Mouse (Mus musculus): ENCODE data around the gene Rnft1. TPM values are rescaled to one million over a fixed set of nuclear protein-coding genes. Genes with fewer than 3 reads are reported as not detected.

The Rnft1 gene
- polyA plus RNA-seq, 1 experiment from 2014 or later, result 22.6 TPM

DNA sequence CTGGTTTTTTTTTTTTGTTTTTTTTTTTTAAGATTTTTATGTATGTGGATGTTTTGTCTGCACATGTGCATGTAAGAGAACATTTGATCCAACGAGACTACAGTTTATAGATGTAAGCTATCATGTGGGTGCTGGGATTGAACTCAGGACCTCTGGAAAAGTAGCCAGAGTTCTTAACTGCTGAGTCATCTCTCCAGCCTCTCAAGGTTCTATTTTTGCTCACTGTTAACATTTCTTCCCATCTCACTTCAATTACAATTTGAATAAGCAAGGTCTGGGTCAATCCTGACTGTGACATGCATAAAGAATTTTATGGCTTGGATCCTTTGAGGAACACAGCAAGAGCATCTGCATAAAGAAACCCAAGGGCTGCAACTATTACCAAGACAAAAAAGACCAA, 16.3 kb downstream of the Rnft1 start:
- H3K27me3 ChIP-seq (ENCODE audit: control insufficient read depth, insufficient read depth, low read length), result no peaks in the 10 kb centered on the region
- H3K27ac ChIP-seq (ENCODE audit: low read depth, low read length), result no peak overlapping the region
- 91% methylated on average over 1 of the region's 1 CpGs for WGBS
- ATAC-seq (replicated peaks; ENCODE audit: low FRiP score) (no peak), DNase-seq (ENCODE audit: low spot score) (no peak)
- no peaks in the 10 kb centered on the region for H3K4me1 ChIP-seq (replicated peaks; ENCODE audit: control insufficient read depth, insufficient read depth, low read length)
- H3K4me3 ChIP-seq (ENCODE audit: low read depth, low read length), result no peak overlapping the region
- H3K4me2 ChIP-seq (ENCODE audit: low read depth, low read length, severe bottlenecking), result no peak overlapping the region
- no peak overlapping the region for H3K9ac ChIP-seq (ENCODE audit: low read length)
- H3K9me3 ChIP-seq (ENCODE audit: control insufficient read depth, low read length), result no peaks in the 10 kb centered on the region
- no peaks in the 10 kb centered on the region; the same call in 1 of the 2 replicates for H3K36me3 ChIP-seq (ENCODE audit: control insufficient read depth, insufficient read depth, low read length)

GRCm38 (mm10) chr11:86503121-86503520, 18.7 kb downstream of the Rnft1 start:
- no peak overlapping the region for H3K4me3 ChIP-seq (ENCODE audit: low read depth, low read length)
- H3K4me1 ChIP-seq (replicated peaks; ENCODE audit: control insufficient read depth, insufficient read depth, low read length), result no peaks in the 10 kb centered on the region
- WGBS, result 97% methylated on average over 2 of the region's 2 CpGs
- H3K36me3 ChIP-seq (ENCODE audit: control insufficient read depth, insufficient read depth, low read length), result no peaks in the 10 kb centered on the region; the same call in 1 of the 2 replicates
- no peak for ATAC-seq (replicated peaks; ENCODE audit: low FRiP score)
- H3K4me2 ChIP-seq (ENCODE audit: low read depth, low read length, severe bottlenecking), result no peak overlapping the region
- no peak overlapping the region for H3K9ac ChIP-seq (ENCODE audit: low read length)
- no peak for DNase-seq (ENCODE audit: low spot score)
- H3K9me3 ChIP-seq (ENCODE audit: control insufficient read depth, low read length), result no peaks in the 10 kb centered on the region
- H3K27me3 ChIP-seq (ENCODE audit: control insufficient read depth, insufficient read depth, low read length), result no peaks in the 10 kb centered on the region
- no peak overlapping the region for H3K27ac ChIP-seq (ENCODE audit: low read depth, low read length)

- Histone ChIP-seq H3K36me3 (ENCODE audit: control insufficient read depth, insufficient read depth, low read length) (peaks cover 6% of the 10 kb centered on the region; the same call in 1 of the 2 replicates), H3K4me1 (replicated peaks; ENCODE audit: control insufficient read depth, insufficient read depth, low read length) (no peaks in the 10 kb centered on the region), H3K4me2 (ENCODE audit: low read depth, low read length, severe bottlenecking) (no peak overlapping the region), H3K4me3 (ENCODE audit: low read depth, low read length) (no peak overlapping the region), H3K27me3 (ENCODE audit: control insufficient read depth, insufficient read depth, low read length) (no peaks in the 10 kb centered on the region), H3K9ac (ENCODE audit: low read length) (no peak overlapping the region), H3K27ac (ENCODE audit: low read depth, low read length) (no peak overlapping the region), H3K9me3 (ENCODE audit: control insufficient read depth, low read length) (no peaks in the 10 kb centered on the region)
- WGBS, result 90% methylated on average over 2 of the region's 2 CpGs
- ATAC-seq (replicated peaks; ENCODE audit: low FRiP score) (no peak), DNase-seq (ENCODE audit: low spot score) (no peak)
Observed at GRCm38 (mm10) chr11:86507334-86507733, 22.9 kb downstream of the Rnft1 start.

GRCm38 (mm10) chr11:86507991-86508390, 23.5 kb downstream of the Rnft1 start:
- no peaks in the 10 kb centered on the region for H3K4me1 ChIP-seq (replicated peaks; ENCODE audit: control insufficient read depth, insufficient read depth, low read length)
- H3K9me3 ChIP-seq (ENCODE audit: control insufficient read depth, low read length), result no peaks in the 10 kb centered on the region
- DNase-seq (ENCODE audit: low spot score) (no peak), ATAC-seq (replicated peaks; ENCODE audit: low FRiP score) (no peak)
- no peak overlapping the region for H3K4me2 ChIP-seq (ENCODE audit: low read depth, low read length, severe bottlenecking)
- H3K27ac ChIP-seq (ENCODE audit: low read depth, low read length), result no peak overlapping the region
- no peak overlapping the region for H3K4me3 ChIP-seq (ENCODE audit: low read depth, low read length)
- no peak overlapping the region for H3K9ac ChIP-seq (ENCODE audit: low read length)
- 90% methylated on average over 2 of the region's 2 CpGs for WGBS
- H3K27me3 ChIP-seq (ENCODE audit: control insufficient read depth, insufficient read depth, low read length), result no peaks in the 10 kb centered on the region
- H3K36me3 ChIP-seq (ENCODE audit: control insufficient read depth, insufficient read depth, low read length), result peaks cover 6% of the 10 kb centered on the region; the same call in 1 of the 2 replicates

DNA sequence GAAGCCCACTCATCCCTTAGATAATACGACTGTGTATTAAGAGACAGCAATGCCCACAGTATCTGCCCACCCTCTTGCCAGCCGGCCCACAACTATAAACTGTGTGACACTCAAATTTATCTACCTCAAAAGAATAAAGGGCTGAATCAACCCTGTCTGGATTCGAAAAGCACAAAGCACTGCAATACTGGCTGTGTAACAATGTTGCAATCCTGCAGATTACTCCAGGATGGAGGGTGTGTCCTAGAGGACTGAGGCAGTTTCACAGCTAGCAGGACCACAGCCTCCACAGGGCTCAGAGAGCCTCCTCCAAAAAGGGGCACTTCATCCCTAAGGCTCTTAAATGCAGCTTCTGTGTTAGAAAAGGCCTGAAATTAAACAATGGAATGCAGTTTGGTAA, 32.2 kb downstream of the Rnft1 start:
- 89% methylated on average over 3 of the region's 3 CpGs for WGBS
- Histone ChIP-seq H3K4me2 (ENCODE audit: low read depth, low read length, severe bottlenecking) (no peak overlapping the region), H3K9me3 (ENCODE audit: control insufficient read depth, low read length) (no peaks in the 10 kb centered on the region), H3K36me3 (ENCODE audit: control insufficient read depth, insufficient read depth, low read length) (peaks cover 10% of the 10 kb centered on the region), H3K27me3 (ENCODE audit: control insufficient read depth, insufficient read depth, low read length) (no peaks in the 10 kb centered on the region), H3K27ac (ENCODE audit: low read depth, low read length) (no peak overlapping the region), H3K9ac (ENCODE audit: low read length) (no peak overlapping the region), H3K4me3 (ENCODE audit: low read depth, low read length) (no peak overlapping the region), H3K4me1 (replicated peaks; ENCODE audit: control insufficient read depth, insufficient read depth, low read length) (no peaks in the 10 kb centered on the region)
- ATAC-seq (replicated peaks; ENCODE audit: low FRiP score), result no peak
- DNase-seq (ENCODE audit: low spot score), result no peak

- no peak overlapping the region for H3K27ac ChIP-seq (ENCODE audit: low read depth, low read length)
- no peak for ATAC-seq (replicated peaks; ENCODE audit: low FRiP score)
- H3K4me3 ChIP-seq (ENCODE audit: low read depth, low read length), result no peak overlapping the region
- H3K27me3 ChIP-seq (ENCODE audit: control insufficient read depth, insufficient read depth, low read length), result no peaks in the 10 kb centered on the region
- no peak overlapping the region for H3K4me2 ChIP-seq (ENCODE audit: low read depth, low read length, severe bottlenecking)
- H3K9me3 ChIP-seq (ENCODE audit: control insufficient read depth, low read length), result no peaks in the 10 kb centered on the region
- peaks cover 10% of the 10 kb centered on the region for H3K36me3 ChIP-seq (ENCODE audit: control insufficient read depth, insufficient read depth, low read length)
- WGBS, result 98% methylated on average over 3 of the region's 3 CpGs
- no peaks in the 10 kb centered on the region for H3K4me1 ChIP-seq (replicated peaks; ENCODE audit: control insufficient read depth, insufficient read depth, low read length)
- DNase-seq (ENCODE audit: low spot score), result no peak
- no peak overlapping the region for H3K9ac ChIP-seq (ENCODE audit: low read length)
Observed at GRCm38 (mm10) chr11:86517229-86517628, 32.8 kb downstream of the Rnft1 start.

GRCm38 (mm10) chr11:86519751-86520150, 35.3 kb downstream of the Rnft1 start:
- H3K36me3 ChIP-seq (ENCODE audit: control insufficient read depth, insufficient read depth, low read length), result peaks cover 10% of the 10 kb centered on the region
- H3K4me3 ChIP-seq (ENCODE audit: low read depth, low read length), result no peak overlapping the region
- H3K9me3 ChIP-seq (ENCODE audit: control insufficient read depth, low read length), result no peaks in the 10 kb centered on the region
- H3K27ac ChIP-seq (ENCODE audit: low read depth, low read length), result no peak overlapping the region
- no peaks in the 10 kb centered on the region for H3K4me1 ChIP-seq (replicated peaks; ENCODE audit: control insufficient read depth, insufficient read depth, low read length)
- no peak for ATAC-seq (replicated peaks; ENCODE audit: low FRiP score)
- no peak overlapping the region for H3K4me2 ChIP-seq (ENCODE audit: low read depth, low read length, severe bottlenecking)
- DNase-seq (ENCODE audit: low spot score), result no peak
- no peak overlapping the region for H3K9ac ChIP-seq (ENCODE audit: low read length)
- no peaks in the 10 kb centered on the region for H3K27me3 ChIP-seq (ENCODE audit: control insufficient read depth, insufficient read depth, low read length)
- WGBS, result 93% methylated on average over 7 of the region's 7 CpGs

GRCm38 (mm10) chr11:86527528-86527927, 43.1 kb downstream of the Rnft1 start:
- no peak for ATAC-seq (replicated peaks; ENCODE audit: low FRiP score)

GRCm38 (mm10) chr11:86532834-86533233, 48.4 kb downstream of the Rnft1 start:
- no peak overlapping the region for H3K27ac ChIP-seq (ENCODE audit: low read depth, low read length)
- no peak overlapping the region for H3K9ac ChIP-seq (ENCODE audit: low read length)
- no peaks in the 10 kb centered on the region for H3K9me3 ChIP-seq (ENCODE audit: control insufficient read depth, low read length)
- H3K27me3 ChIP-seq (ENCODE audit: control insufficient read depth, insufficient read depth, low read length), result no peaks in the 10 kb centered on the region
- no peak overlapping the region for H3K4me2 ChIP-seq (ENCODE audit: low read depth, low read length, severe bottlenecking)
- ATAC-seq (replicated peaks; ENCODE audit: low FRiP score), result no peak
- H3K4me3 ChIP-seq (ENCODE audit: low read depth, low read length), result no peak overlapping the region
- H3K36me3 ChIP-seq (ENCODE audit: control insufficient read depth, insufficient read depth, low read length), result peaks cover 2% of the 10 kb centered on the region; the same call in 1 of the 2 replicates
- WGBS, result 73% methylated on average over 1 of the region's 1 CpGs
- H3K4me1 ChIP-seq (replicated peaks; ENCODE audit: control insufficient read depth, insufficient read depth, low read length), result no peaks in the 10 kb centered on the region
- DNase-seq (ENCODE audit: low spot score), result no peak

More at GRCm38 (mm10) chr11:86527528-86527927, 43.1 kb downstream of the Rnft1 start:
- Histone ChIP-seq H3K36me3 (ENCODE audit: control insufficient read depth, insufficient read depth, low read length) (peaks cover 2% of the 10 kb centered on the region; the same call in 1 of the 2 replicates), H3K27ac (ENCODE audit: low read depth, low read length) (no peak overlapping the region), H3K9me3 (ENCODE audit: control insufficient read depth, low read length) (no peaks in the 10 kb centered on the region), H3K4me2 (ENCODE audit: low read depth, low read length, severe bottlenecking) (no peak overlapping the region), H3K27me3 (ENCODE audit: control insufficient read depth, insufficient read depth, low read length) (no peaks in the 10 kb centered on the region), H3K4me1 (replicated peaks; ENCODE audit: control insufficient read depth, insufficient read depth, low read length) (no peaks in the 10 kb centered on the region), H3K9ac (ENCODE audit: low read length) (no peak overlapping the region), H3K4me3 (ENCODE audit: low read depth, low read length) (no peak overlapping the region)
- 94% methylated on average over 4 of the region's 4 CpGs for WGBS
- DNase-seq (ENCODE audit: low spot score), result no peak
